Mouse (Mus musculus) erythroblast, embryonic 14.5 days (primary cell): ENCODE results near the gene Dynlt1a. TPM values are rescaled to one million over a fixed set of nuclear protein-coding genes. Genes with fewer than 3 reads are reported as not detected.
"Not testable (repeated sequence)": the region's sequence is repeated elsewhere in the genome, so short reads cannot be mapped to it uniquely, and the experiment has no call there.

Experiments used
- H3K27me3 ChIP-seq: 2 replicates; pipeline ENCODE4 v1.6.1; 2012; ENCODE audit warnings: inconsistent platforms; ENCODE audit not compliant: control insufficient read depth
- H3K36me3 ChIP-seq: 2 replicates; pipeline ENCODE4 v1.6.1; 2012; ENCODE audit warnings: mild to moderate bottlenecking, inconsistent platforms; ENCODE audit not compliant: control insufficient read depth
- H3K4me1 ChIP-seq: 2 replicates; pipeline ENCODE4 v1.6.1; 2012; ENCODE audit warnings: inconsistent platforms; ENCODE audit not compliant: control insufficient read depth
- H3K4me3 ChIP-seq: replicated peaks from 2 replicates; pipeline ENCODE3; 2012; ENCODE audit warnings: moderate library complexity, mild to moderate bottlenecking, inconsistent platforms
- H3K9me3 ChIP-seq: 2 replicates; pipeline ENCODE4 v1.6.1; 2012; ENCODE audit warnings: low read length, inconsistent platforms, mixed read lengths; ENCODE audit not compliant: control insufficient read depth
- polyA plus RNA-seq: library from polyadenylated mRNA; stranded (reverse); fragments of >175 nt; gene quantifications from 2 replicates; pipeline ENCODE4 v1.2.3, GENCODE M21; 2012

Dynlt1a gene
- polyA plus RNA-seq, 1 experiment: 0.13 TPM

GRCm38 (mm10) chr17:6306503-6306902 is 10.8 kb downstream of the Dynlt1a start:
- not testable (repeated sequence) for H3K36me3 ChIP-seq, H3K27me3 ChIP-seq, H3K9me3 ChIP-seq, H3K4me1 ChIP-seq, H3K4me3 ChIP-seq

GRCm38 (mm10) chr17:6305656-6306270 is 11.5 kb downstream of the Dynlt1a start:
- H3K27me3 ChIP-seq, H3K4me1 ChIP-seq, H3K36me3 ChIP-seq, H3K4me3 ChIP-seq, H3K9me3 ChIP-seq: not testable (repeated sequence)

- not testable (repeated sequence) for H3K27me3 ChIP-seq, H3K4me1 ChIP-seq, H3K36me3 ChIP-seq, H3K9me3 ChIP-seq, H3K4me3 ChIP-seq
Measured at GRCm38 (mm10) chr17:6304891-6305290, 12.4 kb downstream of the Dynlt1a start.

GRCm38 (mm10) chr17:6300190-6300863 is 17.0 kb downstream of the Dynlt1a start:
- not testable (repeated sequence) for H3K36me3 ChIP-seq, H3K9me3 ChIP-seq, H3K4me1 ChIP-seq, H3K27me3 ChIP-seq, H3K4me3 ChIP-seq

GRCm38 (mm10) chr17:6297060-6297795 is 20.1 kb downstream of the Dynlt1a start:
- not testable (repeated sequence) for H3K36me3 ChIP-seq, H3K9me3 ChIP-seq, H3K4me1 ChIP-seq, H3K27me3 ChIP-seq, H3K4me3 ChIP-seq

GRCm38 (mm10) chr17:6293882-6294281 is 23.4 kb downstream of the Dynlt1a start:
- not testable (repeated sequence) for H3K4me3 ChIP-seq, H3K4me1 ChIP-seq, H3K36me3 ChIP-seq, H3K27me3 ChIP-seq, H3K9me3 ChIP-seq

GRCm38 (mm10) chr17:6289045-6289444 is 28.3 kb downstream of the Dynlt1a start:
- H3K27me3 ChIP-seq, H3K4me1 ChIP-seq, H3K9me3 ChIP-seq, H3K36me3 ChIP-seq, H3K4me3 ChIP-seq: not testable (repeated sequence)

- H3K9me3 ChIP-seq, H3K4me1 ChIP-seq, H3K36me3 ChIP-seq, H3K4me3 ChIP-seq, H3K27me3 ChIP-seq: not testable (repeated sequence)
Measured at GRCm38 (mm10) chr17:6286169-6286568, 31.1 kb downstream of the Dynlt1a start.

- H3K4me1 ChIP-seq, H3K27me3 ChIP-seq, H3K36me3 ChIP-seq, H3K4me3 ChIP-seq, H3K9me3 ChIP-seq: not testable (repeated sequence)
Measured at GRCm38 (mm10) chr17:6283137-6283536, 34.2 kb downstream of the Dynlt1a start.

- H3K27me3 ChIP-seq, H3K36me3 ChIP-seq, H3K4me3 ChIP-seq, H3K9me3 ChIP-seq, H3K4me1 ChIP-seq: not testable (repeated sequence)
Measured at GRCm38 (mm10) chr17:6280513-6280912, 36.8 kb downstream of the Dynlt1a start.

GRCm38 (mm10) chr17:6279772-6280171 is 37.5 kb downstream of the Dynlt1a start:
- H3K9me3 ChIP-seq, H3K36me3 ChIP-seq, H3K4me3 ChIP-seq, H3K4me1 ChIP-seq, H3K27me3 ChIP-seq: not testable (repeated sequence)

- not testable (repeated sequence) for H3K4me3 ChIP-seq, H3K4me1 ChIP-seq, H3K9me3 ChIP-seq, H3K36me3 ChIP-seq, H3K27me3 ChIP-seq
Measured at GRCm38 (mm10) chr17:6279205-6279604, 38.1 kb downstream of the Dynlt1a start.

- not testable (repeated sequence) for H3K4me1 ChIP-seq, H3K9me3 ChIP-seq, H3K4me3 ChIP-seq, H3K27me3 ChIP-seq, H3K36me3 ChIP-seq
Measured at GRCm38 (mm10) chr17:6274693-6275092, 42.6 kb downstream of the Dynlt1a start.

GRCm38 (mm10) chr17:6271970-6272369 is 45.3 kb downstream of the Dynlt1a start:
- not testable (repeated sequence) for H3K9me3 ChIP-seq, H3K4me1 ChIP-seq, H3K4me3 ChIP-seq, H3K36me3 ChIP-seq, H3K27me3 ChIP-seq

- H3K9me3 ChIP-seq, H3K36me3 ChIP-seq, H3K4me1 ChIP-seq, H3K27me3 ChIP-seq, H3K4me3 ChIP-seq: not testable (repeated sequence)
Measured at GRCm38 (mm10) chr17:6270840-6271239, 46.5 kb downstream of the Dynlt1a start.
